Mouse (Mus musculus) kidney, adult 18-20 months (tissue): ENCODE data around the gene Polr2a.
"Not testable (repeated sequence)": the region's sequence is repeated elsewhere in the genome, so short reads cannot be mapped to it uniquely, and the experiment has no call there.

Source experiments
- DNase-seq: peaks from one replicate; pipeline ENCODE4 v3.0.0; 2021

Gene Polr2a

DNA sequence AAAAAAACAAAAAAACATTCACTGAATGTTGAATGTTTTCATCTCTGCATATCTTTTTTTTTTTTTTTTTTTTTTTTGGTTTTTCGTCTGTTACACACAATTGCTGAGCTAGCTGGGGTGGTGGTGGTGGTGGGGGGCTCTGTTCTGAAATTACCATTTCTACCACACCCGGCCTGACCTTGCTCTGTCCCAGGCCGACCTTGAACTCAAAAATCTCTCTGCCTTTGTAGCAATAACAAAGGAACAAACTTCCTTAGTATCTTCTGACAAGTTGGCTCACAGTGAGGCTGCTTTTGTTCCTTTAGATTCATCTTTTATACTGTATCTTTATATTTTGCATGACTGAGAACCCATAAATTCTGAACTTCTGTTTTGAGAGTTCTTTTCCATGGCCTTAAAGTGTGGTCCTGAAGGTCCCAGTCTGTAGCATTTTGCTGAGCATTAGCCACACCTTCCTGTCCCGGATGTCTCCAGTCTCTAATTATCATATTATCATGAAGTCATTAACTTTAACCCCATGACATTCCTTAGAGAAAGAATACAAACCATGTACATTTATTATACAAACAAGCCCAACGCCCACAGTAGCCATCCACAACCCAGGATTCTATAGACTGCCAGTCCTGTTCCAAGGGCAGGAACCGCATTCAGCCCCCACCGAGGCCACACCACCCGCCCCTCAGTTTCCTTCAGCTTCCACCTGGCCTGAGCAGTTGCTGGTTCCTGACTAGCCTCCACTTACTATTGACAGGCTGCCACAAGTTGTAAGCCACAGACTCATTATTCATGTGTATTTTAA lies 54.4 kb downstream of the Polr2a start:
- no peak for DNase-seq

DNA sequence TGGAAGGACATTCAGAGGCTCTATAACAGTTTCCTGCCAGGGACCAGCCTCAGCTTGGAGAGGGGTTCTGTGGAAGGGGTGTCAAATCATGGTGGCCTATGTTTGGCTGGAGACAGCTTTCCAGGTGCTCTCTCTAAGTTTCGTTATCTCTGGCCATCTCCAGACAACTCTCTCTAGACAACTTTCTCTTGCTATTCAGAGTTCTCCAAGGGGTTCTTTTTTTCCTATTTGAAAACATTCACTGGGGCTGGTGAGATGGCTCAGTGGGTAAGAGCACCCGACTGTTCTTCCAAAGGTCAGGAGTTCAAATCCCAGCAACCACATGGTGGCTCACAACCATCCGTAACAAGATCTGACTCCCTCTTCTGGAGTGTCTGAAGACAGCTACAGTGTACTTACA lies 55.1 kb downstream of the Polr2a start:
- not testable (repeated sequence) for DNase-seq

- DNase-seq = not testable (repeated sequence)
Observed at GRCm38 (mm10) chr11:69702886-69703285, 55.6 kb downstream of the Polr2a start.

- no peak for DNase-seq
Observed at GRCm38 (mm10) chr11:69699595-69699994, 58.8 kb downstream of the Polr2a start.

GRCm38 (mm10) chr11:69698574-69698973 lies 59.9 kb downstream of the Polr2a start:
- no peak for DNase-seq

- no peak for DNase-seq
Observed at GRCm38 (mm10) chr11:69697396-69697795, 61.0 kb downstream of the Polr2a start.

GRCm38 (mm10) chr11:69695361-69696181 lies 62.9 kb downstream of the Polr2a start, which contains the start of the genes Tnfsf12 and Tnfsfm13:
Tnfsf12 (minus strand) TSS chr11:69695849.
Tnfsfm13 (minus strand) TSS chr11:69696098.
- DNase-seq = peak; percentile 87

DNA sequence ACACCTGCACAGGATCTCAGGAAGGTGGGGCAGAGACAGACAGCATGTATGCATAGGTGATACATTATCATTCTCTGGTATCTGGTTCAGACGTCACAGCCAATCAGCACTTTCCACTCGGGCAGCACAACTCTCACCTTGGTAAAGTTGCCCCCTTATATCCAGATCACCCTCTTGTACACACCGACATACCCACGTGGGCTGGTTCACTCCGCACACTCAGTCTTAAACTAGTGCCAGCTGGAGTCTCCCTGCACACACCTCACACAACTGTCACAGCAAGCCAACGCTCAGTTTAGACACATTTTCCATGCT lies 63.4 kb downstream of the Polr2a start:
- no peak for DNase-seq

DNA sequence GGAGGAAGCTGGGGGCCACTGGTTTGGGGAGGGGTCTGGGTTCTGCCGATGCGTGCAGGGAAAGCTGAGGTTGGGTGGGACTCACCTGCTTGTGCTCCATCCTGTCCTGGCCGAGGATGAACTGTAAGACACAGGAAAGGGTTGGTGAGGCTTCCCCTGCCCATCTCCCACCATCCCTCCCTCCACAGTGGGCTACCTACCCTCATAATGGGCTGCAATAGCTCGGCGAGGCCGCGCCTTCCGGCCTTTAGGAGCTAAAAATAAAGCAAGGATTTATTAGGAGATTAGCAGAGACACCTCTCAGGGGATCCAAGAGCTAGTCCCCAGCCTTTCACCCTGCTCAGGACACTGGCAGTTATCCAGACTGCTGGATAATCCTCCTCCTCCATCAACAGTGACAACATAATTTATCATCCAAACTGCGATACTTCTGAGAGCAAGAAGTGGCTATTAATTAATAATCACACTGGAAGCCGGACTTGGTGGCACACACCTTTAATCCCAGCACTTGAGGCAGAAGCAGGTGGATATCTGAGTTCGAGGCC lies 64.9 kb downstream of the Polr2a start:
- DNase-seq = peak; percentile 14

GRCm38 (mm10) chr11:69692863-69693262 lies 65.6 kb downstream of the Polr2a start:
- DNase-seq = peak; percentile 64

- peak; percentile 40 for DNase-seq
Observed at GRCm38 (mm10) chr11:69692196-69692811, 66.1 kb downstream of the Polr2a start.

GRCm38 (mm10) chr11:69689891-69690290 lies 68.5 kb downstream of the Polr2a start:
- peak; percentile 29 for DNase-seq

DNA sequence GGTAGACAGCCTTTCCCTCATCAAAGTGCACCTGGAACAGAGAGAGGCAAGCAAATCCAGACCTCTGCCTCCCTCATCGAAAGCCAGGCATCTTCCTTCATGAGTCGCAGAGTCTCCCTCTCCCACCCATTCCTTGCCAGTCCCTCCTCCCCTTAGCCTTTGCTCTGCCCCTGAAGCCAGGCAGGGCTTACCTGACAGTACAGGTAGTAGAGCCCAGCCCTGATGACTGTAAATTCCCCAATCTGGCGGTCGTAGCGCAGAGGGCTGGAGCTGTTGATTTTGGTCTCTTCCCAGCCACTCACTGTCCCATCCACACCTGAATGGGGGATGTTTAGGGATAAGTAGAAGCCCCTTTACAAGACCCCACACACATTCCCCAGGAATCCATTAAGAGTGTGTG lies 71.4 kb downstream of the Polr2a start:
- no peak for DNase-seq

DNA sequence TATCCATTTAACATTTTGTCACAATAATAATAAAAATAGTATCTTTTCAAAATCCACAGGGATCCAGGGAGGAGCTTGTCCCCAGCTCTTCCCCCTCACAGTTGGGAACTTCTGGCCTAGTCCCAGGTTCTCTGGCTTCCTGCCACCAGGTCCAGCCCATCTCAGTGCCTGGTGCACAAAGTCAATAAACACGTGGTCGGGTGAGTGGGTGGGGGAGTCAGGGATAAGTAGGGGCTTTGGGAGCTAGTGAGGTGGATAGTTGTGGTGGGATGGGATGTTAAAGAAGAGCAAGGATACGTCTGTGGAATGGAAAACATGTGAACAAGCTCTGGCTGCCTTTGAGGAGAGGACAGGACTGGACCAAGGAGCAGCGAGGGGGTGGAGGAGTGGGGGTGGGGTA lies 72.1 kb downstream of the Polr2a start:
- DNase-seq = peak; percentile 78

GRCm38 (mm10) chr11:69685526-69686148 lies 72.8 kb downstream of the Polr2a start, which contains the start of gene Tnfsf13:
Tnfsf13 (minus strand) TSS chr11:69685784.
- peak; percentile 84 for DNase-seq

GRCm38 (mm10) chr11:69684936-69685335 lies 73.5 kb downstream of the Polr2a start:
- DNase-seq = peak; percentile 13

DNA sequence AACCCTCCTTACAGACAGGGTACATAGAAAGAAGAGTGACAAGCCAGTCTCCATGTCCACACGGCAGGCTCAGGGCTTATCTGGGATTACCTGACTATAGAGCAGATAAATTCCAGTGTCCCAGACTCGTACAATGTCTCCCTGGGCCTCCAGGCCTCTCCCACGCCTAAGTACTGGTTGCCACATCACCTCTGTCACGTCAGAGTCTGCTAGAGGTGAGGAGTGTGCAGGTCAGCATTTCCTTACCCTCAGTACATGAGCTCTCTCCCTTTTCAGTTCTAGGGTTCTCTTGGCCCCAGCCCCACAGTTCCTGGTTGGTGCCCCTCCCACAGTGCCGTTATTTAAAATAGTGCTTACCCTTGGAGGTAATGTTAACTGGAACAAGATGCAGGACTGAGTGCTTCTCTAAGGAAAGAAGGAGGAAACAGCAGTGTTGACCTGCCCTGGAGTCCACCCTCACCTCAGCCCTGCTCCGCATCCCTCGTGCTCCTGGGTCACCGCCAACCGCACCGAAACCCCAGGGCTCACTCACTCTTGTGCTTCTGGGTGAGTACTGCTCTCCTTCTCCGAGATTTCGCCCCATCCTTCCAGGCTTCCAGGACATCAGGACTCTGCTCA lies 74.2 kb downstream of the Polr2a start:
- DNase-seq = no peak
